Mouse (Mus musculus) thymus, adult 2 months (tissue): ENCODE measurements at regions not wholly inside any gene's neighbourhood (a gene's known extent, or its start where the extent isn't known, plus 50 kb on each side); places are given as distances from the start of the nearest gene placed in this dataset.

Experiments
- DNase-seq: peaks from one replicate; pipeline ENCODE4 v3.0.0; 2021
- H3K27ac ChIP-seq: fragments of 200-500 bp; 2 replicates; pipeline ENCODE4 v1.5.1; 2012; ENCODE audit warnings: low read length, control low read depth; ENCODE audit not compliant: control insufficient read depth, insufficient read depth
- H3K27me3 ChIP-seq: fragments of 200-500 bp; 2 replicates; pipeline ENCODE4 v1.6.1; 2012; ENCODE audit warnings: mild to moderate bottlenecking, low read length, moderate library complexity, mixed read lengths; ENCODE audit not compliant: control insufficient read depth, insufficient read depth
- H3K36me3 ChIP-seq: fragments of 200-500 bp; 2 replicates; pipeline ENCODE4 v1.6.1; 2012; ENCODE audit warnings: mild to moderate bottlenecking, low read length, moderate library complexity; ENCODE audit not compliant: control insufficient read depth, insufficient read depth
- H3K4me1 ChIP-seq: fragments of 200-500 bp; replicated peaks from 2 replicates; pipeline ENCODE4 v1.6.1; 2012; ENCODE audit warnings: low read length; ENCODE audit not compliant: control insufficient read depth, insufficient read depth
- H3K4me3 ChIP-seq: fragments of 200-500 bp; 2 replicates; pipeline ENCODE4 v1.5.1; 2012; ENCODE audit warnings: mild to moderate bottlenecking, low read length, control low read depth, moderate library complexity; ENCODE audit not compliant: control insufficient read depth, insufficient read depth
- CTCF ChIP-seq: fragments of 200-500 bp; IDR thresholded peaks from 2 replicates; pipeline ENCODE4 v1.5.1; 2012; ENCODE audit warnings: mild to moderate bottlenecking, control low read depth, low read length, moderate library complexity, borderline replicate concordance; ENCODE audit not compliant: control insufficient read depth, poor library complexity, insufficient read depth; ENCODE audit errors: extremely low read depth
- POLR2A ChIP-seq: fragments of 200-500 bp; IDR thresholded peaks from 2 replicates; pipeline ENCODE4 v1.6.1; 2012; ENCODE audit warnings: mild to moderate bottlenecking, low read length, control low read depth, moderate library complexity; ENCODE audit not compliant: control insufficient read depth, poor library complexity, insufficient read depth; ENCODE audit errors: extremely low read depth
- WGBS: fragments of 180-500 bp; shearing (Covaris S2); methylation state at CpG from one replicate; pipeline ENCODE4 v1.1.7; 2018; 5-methylcytosine and 5-hydroxymethylcytosine counted together

DNA sequence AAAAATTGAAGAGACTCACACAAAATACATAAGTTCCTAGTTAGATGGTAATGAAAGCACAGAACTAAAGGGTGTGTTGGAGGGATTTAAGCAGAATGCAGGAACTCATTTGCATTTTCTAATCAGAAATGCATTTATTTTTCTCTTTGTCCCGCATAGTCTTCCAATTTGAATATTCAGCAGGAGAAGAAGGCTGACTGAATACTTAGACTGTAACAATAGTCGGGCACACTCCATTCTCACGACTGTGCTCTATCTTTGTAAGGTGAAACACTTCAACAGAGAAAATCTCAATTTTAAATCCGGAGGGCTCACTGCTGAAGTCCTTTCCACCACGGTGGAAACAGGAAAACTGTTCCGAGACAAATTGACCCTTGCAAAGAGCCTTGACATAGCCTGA, 230.2 kb downstream of the Btg1 start:
- Histone ChIP-seq H3K27ac (no peak overlapping the region), H3K4me3 (no peak overlapping the region), H3K36me3 (no peaks in the 10 kb centered on the region), H3K4me1 (no peaks in the 10 kb centered on the region), H3K27me3 (no peaks in the 10 kb centered on the region)
- 77% methylated on average over 6 of the region's 6 CpGs for WGBS
- TF ChIP-seq CTCF, result no peak
- no peak for TF ChIP-seq POLR2A
- no peak for DNase-seq

DNA sequence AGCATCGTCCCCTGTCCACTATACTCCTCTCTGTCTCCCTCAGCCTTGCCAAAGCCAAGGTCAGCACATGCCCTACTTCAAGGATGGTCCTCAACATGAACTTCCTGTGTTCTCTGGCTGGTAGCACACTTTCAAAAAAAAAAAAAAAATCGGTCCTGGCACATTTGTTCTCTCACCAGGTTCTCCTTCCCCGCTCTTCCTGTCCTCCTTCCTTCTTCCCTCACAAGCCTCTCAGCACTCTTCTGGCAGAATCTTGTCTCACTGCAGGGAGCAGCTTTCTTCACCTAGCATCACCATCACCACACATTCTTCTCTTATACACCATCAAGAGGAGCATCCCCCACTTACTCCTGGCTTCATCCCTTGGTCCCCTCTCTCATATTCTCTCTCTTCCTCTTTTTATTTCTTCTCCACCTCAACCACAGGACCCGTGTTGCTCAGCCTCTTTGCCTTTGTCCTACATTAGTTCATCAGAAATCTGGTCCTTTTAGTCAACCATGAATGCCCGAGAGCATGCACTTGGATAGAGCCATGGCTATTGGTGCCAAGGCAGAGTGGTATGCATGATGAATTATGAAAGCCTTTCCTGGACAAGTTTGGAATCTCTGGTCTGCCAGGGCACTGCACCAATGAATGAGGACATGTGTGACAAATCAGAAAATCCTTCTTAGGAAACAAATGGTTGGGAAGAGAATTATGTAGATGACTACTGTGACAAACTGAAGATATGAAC, 230.8 kb downstream of the Btg1 start:
- no peak for DNase-seq

DNA sequence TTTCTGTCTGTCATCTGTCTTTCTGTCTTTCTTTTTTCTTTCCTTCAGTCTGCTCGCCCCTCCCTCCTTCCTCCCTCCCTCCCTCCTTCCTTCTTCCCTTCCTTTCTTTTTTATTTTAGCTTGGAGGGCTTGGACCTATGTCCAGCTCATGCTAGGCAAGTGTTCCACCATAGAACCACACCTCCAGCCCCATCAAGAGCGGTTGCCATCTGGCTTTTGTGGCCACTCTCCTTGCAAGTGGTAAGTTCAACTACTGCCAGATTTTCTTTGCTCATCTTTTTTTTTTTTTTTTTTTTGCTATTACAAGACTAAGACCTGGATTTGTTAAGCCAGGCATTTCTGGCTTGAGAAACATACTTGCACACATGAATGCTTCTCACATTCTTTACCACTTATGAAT, 231.7 kb downstream of the Btg1 start:
- DNase-seq, result no peak
- H3K4me3 ChIP-seq, result no peak overlapping the region
- H3K4me1 ChIP-seq, result no peaks in the 10 kb centered on the region
- H3K27ac ChIP-seq, result no peak overlapping the region
- H3K36me3 ChIP-seq, result no peaks in the 10 kb centered on the region
- WGBS, result 94% methylated on average over 2 of the region's 2 CpGs
- TF ChIP-seq CTCF (no peak), POLR2A (no peak)
- H3K27me3 ChIP-seq, result no peaks in the 10 kb centered on the region

More for the DNA sequence above, 230.8 kb downstream of the Btg1 start:
- Histone ChIP-seq H3K27me3 (no peaks in the 10 kb centered on the region), H3K36me3 (no peaks in the 10 kb centered on the region), H3K4me3 (no peak overlapping the region), H3K27ac (no peak overlapping the region), H3K4me1 (no peaks in the 10 kb centered on the region)
- TF ChIP-seq POLR2A (no peak), CTCF (no peak)
- 67% methylated on average over 5 of the region's 5 CpGs for WGBS

DNA sequence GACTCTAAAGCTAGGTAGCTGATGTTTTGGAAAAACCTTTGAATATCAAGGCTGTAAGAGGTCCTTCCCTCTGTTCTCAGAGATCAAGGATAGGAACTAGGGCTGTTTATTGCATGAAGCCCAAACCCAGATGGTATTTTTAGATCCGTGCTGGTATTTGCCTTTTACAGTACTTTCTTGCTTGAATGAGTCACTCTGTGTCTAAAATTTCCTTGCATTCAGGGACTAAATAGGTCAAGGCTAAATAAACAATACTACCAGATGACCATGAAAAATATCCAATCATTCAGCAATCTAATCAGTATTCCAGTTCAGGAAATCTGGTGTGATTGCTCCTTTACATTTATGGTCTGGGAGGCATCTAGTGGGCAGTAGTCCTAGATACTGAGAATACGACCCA, 243.6 kb downstream of the Btg1 start:
- no peaks in the 10 kb centered on the region for H3K36me3 ChIP-seq
- H3K4me3 ChIP-seq, result no peak overlapping the region
- no peak overlapping the region for H3K27ac ChIP-seq
- WGBS, result 91% methylated on average over 2 of the region's 2 CpGs
- H3K27me3 ChIP-seq, result no peaks in the 10 kb centered on the region
- no peaks in the 10 kb centered on the region for H3K4me1 ChIP-seq
- TF ChIP-seq CTCF (no peak), POLR2A (no peak)
- no peak for DNase-seq

DNA sequence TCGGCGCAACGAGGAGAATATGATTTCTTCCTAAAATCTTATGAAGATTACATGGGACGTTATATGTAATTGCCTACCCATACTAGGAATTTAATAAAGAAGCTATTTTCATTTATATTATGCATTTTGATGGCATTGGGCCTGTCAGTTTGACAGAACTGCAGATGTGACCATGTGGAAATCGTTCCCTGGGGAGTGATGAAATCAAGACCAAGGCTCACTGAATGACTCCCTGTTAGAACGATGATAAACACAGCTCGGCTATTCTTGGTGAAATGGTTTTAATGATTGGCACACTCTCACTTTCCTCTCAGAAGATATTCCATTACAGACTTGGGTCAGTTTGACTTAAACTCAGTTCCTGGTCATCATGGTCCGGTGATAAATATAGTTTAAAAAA, 246.4 kb downstream of the Btg1 start:
- no peak for TF ChIP-seq POLR2A
- no peak for TF ChIP-seq CTCF
- Histone ChIP-seq H3K4me1 (no peaks in the 10 kb centered on the region), H3K36me3 (no peaks in the 10 kb centered on the region), H3K27me3 (no peaks in the 10 kb centered on the region), H3K27ac (no peak overlapping the region), H3K4me3 (no peak overlapping the region)
- WGBS, result 97% methylated on average over 8 of the region's 8 CpGs
- no peak for DNase-seq

DNA sequence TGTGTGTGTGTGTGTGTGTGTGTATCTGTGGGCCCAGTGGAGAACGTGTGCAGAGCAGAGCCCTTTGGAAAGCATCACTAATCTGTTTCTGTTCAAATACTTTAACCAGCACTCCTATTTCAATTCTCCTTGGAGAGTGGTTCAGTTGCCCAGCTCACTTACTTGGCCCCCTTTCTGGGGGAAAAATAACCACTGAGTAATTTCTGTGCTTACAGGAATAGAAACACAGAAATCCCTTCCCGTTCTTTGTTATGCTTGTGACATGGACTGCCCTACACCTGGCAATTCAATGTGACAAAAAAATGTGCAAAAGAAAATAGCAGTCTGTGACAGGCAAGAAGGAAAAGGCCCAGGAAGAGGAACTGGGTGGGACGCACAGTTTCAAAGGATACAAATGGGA, 249.7 kb downstream of the Btg1 start:
- no peaks in the 10 kb centered on the region for H3K36me3 ChIP-seq
- no peaks in the 10 kb centered on the region for H3K4me1 ChIP-seq
- H3K4me3 ChIP-seq, result no peak overlapping the region
- 95% methylated on average over 3 of the region's 3 CpGs for WGBS
- no peak overlapping the region for H3K27ac ChIP-seq
- DNase-seq, result no peak
- no peaks in the 10 kb centered on the region for H3K27me3 ChIP-seq
- TF ChIP-seq POLR2A (no peak), CTCF (no peak)
